Mouse (Mus musculus) olfactory bulb, adult 2 months (tissue): ENCODE measurements at regions not wholly inside any gene's neighbourhood (a gene's known extent, or its start where the extent isn't known, plus 50 kb on each side); places are given as distances from the start of the nearest gene placed in this dataset.

Source experiments
- CTCF ChIP-seq: fragments of 200-500 bp; IDR thresholded peaks from 2 replicates; pipeline ENCODE4 v1.5.1; 2012; ENCODE audit warnings: low read depth, mild to moderate bottlenecking, low read length, moderate library complexity; ENCODE audit not compliant: insufficient read depth
- POLR2A ChIP-seq: fragments of 200-500 bp; IDR thresholded peaks from 2 replicates; pipeline ENCODE4 v1.6.1; 2012; ENCODE audit warnings: mild to moderate bottlenecking, low read depth, low read length, moderate library complexity; ENCODE audit not compliant: insufficient read depth

GRCm38 (mm10) chr3:137129967-137130366 lies 210.9 kb upstream of the Emcn start:
- TF ChIP-seq CTCF: no peak
- no peak for TF ChIP-seq POLR2A
